Mouse (Mus musculus) embryonic fibroblast, embryonic 13.5 days (primary cell): ENCODE results near the gene Rslcan18.

ENCODE experiments used
- CTCF ChIP-seq: IDR thresholded peaks from 2 replicates; pipeline ENCODE4 v1.5.1; 2011; ENCODE audit warnings: mild to moderate bottlenecking, control low read depth, low read length, moderate library complexity, borderline replicate concordance; ENCODE audit not compliant: insufficient read depth
- POLR2A ChIP-seq: IDR thresholded peaks from 2 replicates; pipeline ENCODE4 v1.6.1; 2011; ENCODE audit warnings: low read depth, mild to moderate bottlenecking, control low read depth, low read length, moderate library complexity

- no peak for TF ChIP-seq CTCF
- no peak for TF ChIP-seq POLR2A
Measured at GRCm38 (mm10) chr13:67108821-67109206, 7.2 kb downstream of the Rslcan18 start.
